In the genomic region with DNA sequence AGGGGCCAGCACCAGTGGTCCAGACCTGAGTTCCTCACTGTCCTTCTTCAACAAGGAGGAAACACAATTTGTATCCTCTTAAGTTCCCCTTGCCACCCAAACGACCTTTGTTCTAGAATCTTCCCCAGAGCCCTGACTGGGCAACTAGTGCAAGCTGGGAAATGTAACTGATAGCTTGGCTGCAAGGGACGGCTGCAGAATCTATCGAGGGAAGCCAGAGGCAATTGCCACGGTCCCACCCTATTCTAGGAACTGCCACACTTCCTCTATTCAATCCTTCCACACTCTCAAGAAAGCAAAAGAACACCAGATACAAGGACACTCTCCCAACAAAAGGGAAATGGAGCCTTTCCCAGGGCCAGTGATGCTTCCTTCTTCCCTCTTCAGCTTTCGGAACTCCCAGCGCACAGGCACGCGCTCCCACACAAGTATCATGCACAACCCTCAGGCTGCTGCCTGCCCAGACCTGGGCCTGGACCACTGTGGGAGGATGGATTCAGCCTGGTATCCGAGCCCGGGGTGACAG, we compare ENCODE assay signal across 8 mouse cellular contexts.
DNase-seq lines count a peak whose midpoint lies in the region; ATAC-seq and TF ChIP-seq lines count a peak whose summit lies in the region.

No protein-coding gene starts in this region.

- TF ChIP-seq EP300 in heart, adult 2 months (IDR thresholded peaks at IDR 0.05; ENCODE audit: insufficient read depth, low read depth, low read length), result 0 out of 2 replicates have a peak, but pooled peaks have one; percentile 29

- peaks cover 53% of the 10 kb centered on the region for H3K36me3 ChIP-seq in heart, adult 2 months (ENCODE audit: control insufficient read depth, insufficient read depth, low read length)
- H3K36me3 ChIP-seq in intestine, postnatal 0 days (ENCODE audit: control insufficient read depth, insufficient read depth), result no peaks in the 10 kb centered on the region
- H3K36me3 ChIP-seq in lung, embryonic 14.5 days (ENCODE audit: insufficient read depth), result peaks cover 3% of the 10 kb centered on the region; the same call in 1 of the 2 replicates
- H3K36me3 ChIP-seq in splenic B cell, adult 2 months (ENCODE audit: control insufficient read depth, insufficient read depth, low read length, poor library complexity, severe bottlenecking), result peaks cover 18% of the 10 kb centered on the region

- peak overlapping the region; percentile 96 for H3K27ac ChIP-seq in heart, adult 2 months
- peak overlapping the region; percentile 76 for H3K27ac ChIP-seq in intestine, postnatal 0 days (ENCODE audit: low read depth, low read length)
- H3K27ac ChIP-seq in lung, embryonic 14.5 days (ENCODE audit: low read depth), result peak overlapping the region; percentile 60

- H3K79me2 ChIP-seq in heart, adult 2 months (replicated peaks; ENCODE audit: control insufficient read depth, insufficient read depth, low read length), result no peaks in the 10 kb centered on the region

- peak; percentile 61 for DNase-seq in adrenal gland, postnatal 14 days
- DNase-seq in adrenal gland, adult 2 months, result no peak
- DNase-seq in brain, embryonic 14.5 days (ENCODE audit: low read depth), result peak; percentile 31
- peak; percentile 71 to 83 for DNase-seq in heart, adult 2 months
- DNase-seq in lung, embryonic 14.5 days, result peak; percentile 55
- peak; percentile 47 for DNase-seq in splenic B cell, adult 2 months (ENCODE audit: low read depth, low spot score)
- DNase-seq in right cerebral cortex, postnatal 25 days, result no peak

- 12% methylated on average over 10 of the region's 10 CpGs for WGBS in heart, adult 2 months
- 53% methylated on average over 10 of the region's 10 CpGs for WGBS in intestine, postnatal 0 days
- whole genome bisulfite sequencing in lung, embryonic 14.5 days, result 50% methylated on average over 10 of the region's 10 CpGs

- peak overlapping the region; percentile 47 for H3K4me2 ChIP-seq in intestine, postnatal 0 days (replicated peaks; ENCODE audit: low read depth)
- peak overlapping the region; percentile 51 for H3K4me2 ChIP-seq in lung, embryonic 14.5 days

- peak overlapping the region; percentile 18 for H3K4me3 ChIP-seq in heart, adult 2 months
- no peak overlapping the region for H3K4me3 ChIP-seq in intestine, postnatal 0 days (ENCODE audit: low read depth, low read length)
- H3K4me3 ChIP-seq in lung, embryonic 14.5 days (ENCODE audit: low read depth, low read length), result no peak overlapping the region

- ATAC-seq in intestine, postnatal 0 days, result no peak
- no peak for ATAC-seq in lung, embryonic 14.5 days (ENCODE audit: insufficient read depth)

- no peak for TF ChIP-seq CTCF in brain, embryonic 14.5 days (IDR thresholded peaks at IDR 0.05; ENCODE audit: borderline replicate concordance, extremely low read depth, insufficient read depth, insufficient read length)
- TF ChIP-seq CTCF in heart, adult 2 months (IDR thresholded peaks at IDR 0.05), result no peak
- TF ChIP-seq CTCF in intestine, postnatal 0 days (IDR thresholded peaks at IDR 0.05; ENCODE audit: low read depth), result no peak
- TF ChIP-seq CTCF in lung, embryonic 14.5 days (IDR thresholded peaks at IDR 0.05; ENCODE audit: low read depth), result no peak

- H3K4me1 ChIP-seq in heart, adult 2 months (ENCODE audit: control insufficient read depth, insufficient read depth, low read length), result peaks cover 56% of the 10 kb centered on the region
- peaks cover 5% of the 10 kb centered on the region for H3K4me1 ChIP-seq in intestine, postnatal 0 days (replicated peaks; ENCODE audit: control insufficient read depth, insufficient read depth, low read length)
- H3K4me1 ChIP-seq in lung, embryonic 14.5 days (ENCODE audit: insufficient read depth), result peaks cover 16% of the 10 kb centered on the region

- peak overlapping the region; percentile 57 for H3K9ac ChIP-seq in heart, adult 2 months (ENCODE audit: low read depth, low read length)
- no peak overlapping the region for H3K9ac ChIP-seq in intestine, postnatal 0 days (ENCODE audit: low read depth, low read length)
- no peak overlapping the region for H3K9ac ChIP-seq in lung, embryonic 14.5 days

- TF ChIP-seq POLR2A in brain, embryonic 14.5 days (IDR thresholded peaks at IDR 0.05; ENCODE audit: borderline replicate concordance, extremely low read depth, insufficient read depth, insufficient read length, poor library complexity, severe bottlenecking), result no peak
- TF ChIP-seq POLR2A in heart, adult 2 months (IDR thresholded peaks at IDR 0.05; ENCODE audit: insufficient read depth, low read depth, low read length), result no peak; the same call in 1 of the 2 replicates

- no peaks in the 10 kb centered on the region for H3K27me3 ChIP-seq in heart, adult 2 months (ENCODE audit: control insufficient read depth, insufficient read depth, low read length)
- no peaks in the 10 kb centered on the region for H3K27me3 ChIP-seq in intestine, postnatal 0 days (replicated peaks; ENCODE audit: control insufficient read depth, insufficient read depth, low read length)
- H3K27me3 ChIP-seq in lung, embryonic 14.5 days (ENCODE audit: insufficient read depth, low read length), result no peaks in the 10 kb centered on the region
- H3K27me3 ChIP-seq in splenic B cell, adult 2 months (ENCODE audit: control insufficient read depth, insufficient read depth, low read length, poor library complexity, severe bottlenecking), result no peaks in the 10 kb centered on the region

- no peaks in the 10 kb centered on the region for H3K9me3 ChIP-seq in intestine, postnatal 0 days (ENCODE audit: control insufficient read depth)
- H3K9me3 ChIP-seq in lung, embryonic 14.5 days (ENCODE audit: low read depth, low read length), result no peaks in the 10 kb centered on the region

- intact Hi-C loops in heart, adult 2 months (cut with DNase I), result loop anchor here (1.0 to 2.0 kb wide), 2 partner anchors 15 to 34 kb away; no protein-coding TSS in a partner anchor

Comparison
In these comparisons a context has a peak if more than half of its experiments do, and no peak if none do; other contexts are left out.
1. DNase-seq: peak in adrenal gland, postnatal 14 days (single experiment), brain, embryonic 14.5 days (single experiment), heart, adult 2 months (2 of 2), lung, embryonic 14.5 days (single experiment) and splenic B cell, adult 2 months (single experiment); none in adrenal gland, adult 2 months (single experiment) and right cerebral cortex, postnatal 25 days (single experiment).
2. Peak in every context shown above with its lines, with median percentiles within 50 percentile points of each other: H3K27ac ChIP-seq.